Mouse (Mus musculus) cerebellum, adult 2 months (tissue): ENCODE data around the gene Limch1.

Experiments used
- CTCF ChIP-seq: fragments of 200-500 bp; IDR thresholded peaks from 2 replicates; pipeline ENCODE4 v1.5.1; 2011; ENCODE audit warnings: low read depth, mild to moderate bottlenecking, control low read depth, low read length, moderate library complexity, borderline replicate concordance; ENCODE audit not compliant: insufficient read depth
- POLR2A ChIP-seq: fragments of 200-500 bp; IDR thresholded peaks from 2 replicates; pipeline ENCODE4 v1.6.1; 2011; ENCODE audit warnings: low read length, control low read depth, borderline replicate concordance; ENCODE audit not compliant: insufficient read depth

DNA sequence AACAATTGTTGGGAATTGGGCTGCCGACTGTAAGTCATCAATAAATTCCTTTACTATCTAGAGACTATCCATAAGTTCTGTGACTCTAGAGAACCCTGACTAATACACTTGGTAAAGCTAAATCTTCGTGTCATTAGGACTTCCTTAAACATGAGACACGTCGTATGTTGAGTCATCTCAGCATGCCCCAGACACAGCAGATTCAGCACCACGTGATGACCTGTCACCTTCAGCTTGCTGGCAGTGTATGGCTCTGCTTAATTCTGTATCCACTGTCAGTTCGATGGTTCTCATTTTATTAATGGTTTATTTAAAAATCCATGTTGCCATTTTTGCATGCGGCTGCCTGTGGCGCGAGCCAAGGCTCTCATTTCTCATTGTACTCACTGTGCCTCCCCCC, 298.3 kb downstream of the Limch1 start:
- TF ChIP-seq CTCF, result no peak
- TF ChIP-seq POLR2A, result no peak
